14 mouse cellular contexts compared by ENCODE assay signal in the genomic region with DNA sequence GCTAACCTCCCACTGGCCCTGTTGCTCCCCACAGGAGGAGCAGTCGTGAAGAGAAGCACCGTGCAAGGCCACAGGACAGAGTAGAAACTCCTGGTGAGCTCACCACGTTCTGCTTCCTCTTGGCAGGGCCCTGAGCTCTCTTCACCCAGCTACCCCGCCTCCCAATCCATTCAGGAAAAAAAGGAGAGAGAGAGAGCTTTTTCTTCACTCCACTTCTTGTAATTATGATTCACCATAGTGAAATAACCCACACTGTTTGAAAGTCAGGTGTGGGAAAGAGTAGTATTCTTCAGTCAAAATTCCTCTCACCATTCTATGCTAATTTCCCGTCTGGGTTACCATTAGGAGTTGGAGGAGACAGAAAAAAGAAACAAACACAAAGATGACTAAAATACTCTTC. TPM values are rescaled to one million over a fixed set of nuclear protein-coding genes. Genes with fewer than 3 reads are reported as not detected.
DNase-seq lines count a peak whose midpoint lies in the region; ATAC-seq and TF ChIP-seq lines count a peak whose summit lies in the region.
"Had no signal": no experiment of that assay in that cellular context is flagged by ENCODE, and none has a peak within 500 bp of the region (broad histone marks: within the 10 kb centered on the region; RNA-seq: fewer than 3 reads in every experiment).

No protein-coding gene starts in this region.

- no peak for TF ChIP-seq POLR2A in ES-Bruce4 (IDR thresholded peaks at IDR 0.05; ENCODE audit: insufficient read depth, low read length)

- no peak for TF ChIP-seq CTCF in ES-Bruce4 (IDR thresholded peaks at IDR 0.05; ENCODE audit: low read depth, low read length)

- H3K9me3 ChIP-seq in ES-Bruce4 (replicated peaks; ENCODE audit: control insufficient read depth, insufficient read depth, low read length, poor library complexity, severe bottlenecking), result no peaks in the 10 kb centered on the region
- H3K9me3 ChIP-seq in midbrain, embryonic 13.5 days, result no peaks in the 10 kb centered on the region
- H3K9me3 ChIP-seq in kidney, embryonic 15.5 days (replicated peaks), result no peaks in the 10 kb centered on the region
- H3K9me3 ChIP-seq: limb, embryonic 13.5 days had no signal

- no peaks in the 10 kb centered on the region for H3K27me3 ChIP-seq in ES-Bruce4 (ENCODE audit: control insufficient read depth, insufficient read depth, low read length, poor library complexity, severe bottlenecking)
- no peaks in the 10 kb centered on the region for H3K27me3 ChIP-seq in midbrain, embryonic 13.5 days
- H3K27me3 ChIP-seq in kidney, embryonic 15.5 days, result no peaks in the 10 kb centered on the region
- H3K27me3 ChIP-seq: CH12.LX; limb, embryonic 13.5 days had no signal

- peaks cover 2% of the 10 kb centered on the region; the same call in 1 of the 2 replicates for H3K36me3 ChIP-seq in ES-Bruce4 (ENCODE audit: control insufficient read depth, insufficient read depth, low read length, poor library complexity, severe bottlenecking)
- peaks cover 21% of the 10 kb centered on the region for H3K36me3 ChIP-seq in midbrain, embryonic 13.5 days
- peaks cover 15% of the 10 kb centered on the region; the same call in 1 of the 2 replicates for H3K36me3 ChIP-seq in kidney, embryonic 15.5 days

- DNase-seq in brain, adult 2 months (ENCODE audit: low read depth, low spot score), result peak; percentile 60
- no peak for DNase-seq in adrenal gland, adult 18-20 months (ENCODE audit: low spot score in 2 of 2)
- no peak for DNase-seq in spleen, postnatal 36 days (ENCODE audit: low spot score in 2 of 2)
- no peak for DNase-seq in gastrocnemius, postnatal 10 days
- DNase-seq: layer of hippocampus, adult 9-11 months; lung, embryonic 14.5 days; thymus, postnatal 4 days had no signal

- no peak overlapping the region for H3K27ac ChIP-seq in ES-Bruce4 (ENCODE audit: insufficient read depth, low read length)
- H3K27ac ChIP-seq in midbrain, embryonic 13.5 days, result peak overlapping the region; percentile 79
- H3K27ac ChIP-seq in kidney, embryonic 15.5 days, result no peak overlapping the region
- H3K27ac ChIP-seq: limb, embryonic 13.5 days had no signal

- peaks cover 1% of the 10 kb centered on the region for H3K4me1 ChIP-seq in ES-Bruce4 (ENCODE audit: control insufficient read depth, insufficient read depth, low read length)
- peaks cover 87% of the 10 kb centered on the region for H3K4me1 ChIP-seq in midbrain, embryonic 13.5 days (replicated peaks)
- peaks cover 20% of the 10 kb centered on the region for H3K4me1 ChIP-seq in kidney, embryonic 15.5 days

- H3K4me3 ChIP-seq in ES-Bruce4 (ENCODE audit: low read depth, low read length), result no peak overlapping the region
- H3K4me3 ChIP-seq in midbrain, embryonic 13.5 days (replicated peaks), result no peak overlapping the region
- no peak overlapping the region for H3K4me3 ChIP-seq in kidney, embryonic 15.5 days (replicated peaks)

- ATAC-seq in granulocyte monocyte progenitor cell, adult 5-6 weeks (replicated peaks; ENCODE audit: poor library complexity, severe bottlenecking), result 0 out of 2 replicates have a peak, but pooled peaks have one; percentile 18
- ATAC-seq in midbrain, embryonic 13.5 days, result no peak
- no peak for ATAC-seq in kidney, embryonic 15.5 days (replicated peaks; ENCODE audit: low FRiP score)
- ATAC-seq: intestine, postnatal 0 days had no signal

- peak overlapping the region; percentile 71; the same call in 1 of the 2 replicates for H3K9ac ChIP-seq in ES-Bruce4 (ENCODE audit: low read depth, poor library complexity, severe bottlenecking)
- no peak overlapping the region; the same call in 1 of the 2 replicates for H3K9ac ChIP-seq in midbrain, embryonic 13.5 days (replicated peaks)
- no peak overlapping the region for H3K9ac ChIP-seq in kidney, embryonic 15.5 days
- H3K9ac ChIP-seq: limb, embryonic 13.5 days; lung, embryonic 14.5 days had no signal

- H3K4me2 ChIP-seq in midbrain, embryonic 13.5 days (replicated peaks), result peak overlapping the region; percentile 58
- H3K4me2 ChIP-seq in kidney, embryonic 15.5 days, result no peak overlapping the region

- 9% methylated on average over 5 of the region's 5 CpGs for WGBS in midbrain, embryonic 13.5 days
- WGBS in kidney, embryonic 15.5 days, result 63% methylated on average over 5 of the region's 5 CpGs

- TF ChIP-seq EP300 in ES-Bruce4 (IDR thresholded peaks at IDR 0.05; ENCODE audit: insufficient read depth, low read depth, low read length), result no peak

RNA-seq across cellular contexts. Expression of gene Basp1, which starts 48.1 kb away (rescaled TPM):
- 109 and 110 TPM in 2 replicates for polyA plus RNA-seq in ES-Bruce4 (2011; ENCODE audit: insufficient read depth, insufficient read length, low read depth, missing spikeins)
- 0.39 and 2.7 TPM in 2 replicates for total RNA-seq in granulocyte monocyte progenitor cell, adult 5-6 weeks (2014; fragmentation: Nextera tagmentation)
- total RNA-seq in granulocyte monocyte progenitor cell, adult 5-6 weeks (2017), result 2.7 and 5.2 TPM in 2 replicates
- polyA plus RNA-seq in midbrain, embryonic 13.5 days (2015; fragmentation: Nextera tagmentation; extraction: Ambion mirVana), result 205 and 211 TPM in 2 replicates
- total RNA-seq in adrenal gland, adult 18-20 months (2021), result 1 to 10 TPM; 4.5 to 5.9 TPM
- 26.1 and 29.5 TPM in 2 replicates for polyA plus RNA-seq in kidney, embryonic 15.5 days (2015; fragmentation: Nextera tagmentation; extraction: Ambion mirVana)
- 10 to 100 TPM; 17.4 to 20.5 TPM for total RNA-seq in gastrocnemius, postnatal 10 days (2021)
